ENCODE assay signal across 12 mouse cellular contexts in the genomic region with DNA sequence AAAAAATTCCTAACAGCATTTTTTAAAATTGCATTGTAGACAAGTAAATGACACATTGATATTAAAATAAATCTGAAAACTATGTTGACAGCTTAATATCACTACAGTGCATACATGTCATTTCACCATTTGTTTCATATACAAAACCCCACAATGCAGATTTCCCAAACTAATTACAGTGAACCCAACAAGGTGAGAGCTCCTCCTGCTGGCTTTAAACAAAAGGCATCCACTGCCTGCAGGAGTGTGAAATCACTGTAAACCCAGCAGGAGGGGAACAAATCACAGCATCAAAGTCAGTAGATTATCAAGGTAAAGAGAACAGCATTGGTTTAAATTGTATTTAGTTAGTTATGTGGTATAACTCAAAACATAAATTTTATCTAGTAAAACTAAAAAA.
DNase-seq lines count a peak whose midpoint lies in the region; ATAC-seq and TF ChIP-seq lines count a peak whose summit lies in the region.
"Had no signal": no experiment of that assay in that cellular context is flagged by ENCODE, and none has a peak within 500 bp of the region (broad histone marks: within the 10 kb centered on the region; RNA-seq: fewer than 3 reads in every experiment).

No protein-coding gene starts in this region.

- no peak for TF ChIP-seq POLR2A in kidney, adult 2 months (IDR thresholded peaks at IDR 0.05; ENCODE audit: low read depth, low read length)
- TF ChIP-seq POLR2A in limb, embryonic 14.5 days (IDR thresholded peaks at IDR 0.05; ENCODE audit: borderline replicate concordance, extremely low read depth, insufficient read depth, insufficient read length) = no peak

- H3K4me3 ChIP-seq in kidney, postnatal 0 days (replicated peaks; ENCODE audit: low read depth, low read length) = no peak overlapping the region
- H3K4me3 ChIP-seq in kidney, adult 2 months (ENCODE audit: insufficient read depth, low read depth, low read length) = no peak overlapping the region
- no peak overlapping the region for H3K4me3 ChIP-seq in limb, embryonic 14.5 days (replicated peaks; ENCODE audit: low read length)
- H3K4me3 ChIP-seq: heart, embryonic 15.5 days; stomach, embryonic 15.5 days had no signal

- DNase-seq in kidney, postnatal 0 days (ENCODE audit: low spot score) = peak; percentile 54
- DNase-seq in kidney, adult 2 months = no peak
- peak; percentile 17 for DNase-seq in ES-CJ7 (ENCODE audit: low read depth, low spot score)
- peak; percentile 4 to 8 for DNase-seq in cerebellum, postnatal 36 days
- peak; percentile 27 for DNase-seq in limb, embryonic 14.5 days (ENCODE audit: low spot score)
- no peak for DNase-seq in urinary bladder, postnatal 10 days (ENCODE audit: low spot score)
- DNase-seq in testis, postnatal 10 days (ENCODE audit: low spot score) = no peak
- DNase-seq in gastrocnemius, postnatal 14 days = no peak
- DNase-seq: adrenal gland, adult 8-10 months had no signal

- H3K9ac ChIP-seq in kidney, postnatal 0 days (ENCODE audit: low read depth, low read length) = no peak overlapping the region
- H3K9ac ChIP-seq in limb, embryonic 14.5 days (ENCODE audit: low read depth, low read length, severe bottlenecking) = no peak overlapping the region
- H3K9ac ChIP-seq: heart, embryonic 15.5 days; liver, embryonic 14.5 days; stomach, embryonic 15.5 days had no signal

- intact Hi-C loops in gastrocnemius, postnatal 14 days (cut with DNase I; ENCODE audit: low total_unique reads) = no loop called here

- H3K36me3 ChIP-seq in kidney, postnatal 0 days (ENCODE audit: insufficient read depth, low read length) = no peaks in the 10 kb centered on the region
- no peaks in the 10 kb centered on the region for H3K36me3 ChIP-seq in kidney, adult 2 months (ENCODE audit: control insufficient read depth, insufficient read depth, low read length)
- no peaks in the 10 kb centered on the region for H3K36me3 ChIP-seq in limb, embryonic 14.5 days (ENCODE audit: control insufficient read depth, insufficient read depth, low read length)
- H3K36me3 ChIP-seq: heart, embryonic 15.5 days; stomach, embryonic 15.5 days had no signal

- no peak for ATAC-seq in kidney, postnatal 0 days (replicated peaks; ENCODE audit: low FRiP score, low read depth)
- no peak for ATAC-seq in limb, embryonic 14.5 days (ENCODE audit: low FRiP score, low read depth)

- H3K27ac ChIP-seq in kidney, postnatal 0 days = no peak overlapping the region
- H3K27ac ChIP-seq in kidney, adult 2 months (ENCODE audit: insufficient read depth, low read depth, low read length) = no peak overlapping the region
- H3K27ac ChIP-seq in limb, embryonic 14.5 days (replicated peaks; ENCODE audit: low read depth, low read length) = no peak overlapping the region
- H3K27ac ChIP-seq: heart, embryonic 15.5 days; liver, embryonic 14.5 days; stomach, embryonic 15.5 days had no signal

- no peak overlapping the region for H3K4me2 ChIP-seq in kidney, postnatal 0 days (ENCODE audit: low read length)
- no peak overlapping the region for H3K4me2 ChIP-seq in limb, embryonic 14.5 days (replicated peaks; ENCODE audit: low read depth, low read length, severe bottlenecking)
- H3K4me2 ChIP-seq: heart, embryonic 15.5 days; stomach, embryonic 15.5 days had no signal

- no peaks in the 10 kb centered on the region for H3K9me3 ChIP-seq in kidney, postnatal 0 days (replicated peaks; ENCODE audit: low read length)
- no peaks in the 10 kb centered on the region for H3K9me3 ChIP-seq in limb, embryonic 14.5 days (ENCODE audit: control insufficient read depth, low read length)
- H3K9me3 ChIP-seq: heart, embryonic 15.5 days; stomach, embryonic 15.5 days had no signal

- no peaks in the 10 kb centered on the region for H3K27me3 ChIP-seq in kidney, postnatal 0 days (ENCODE audit: insufficient read depth, low read length)
- no peaks in the 10 kb centered on the region for H3K27me3 ChIP-seq in kidney, adult 2 months (replicated peaks; ENCODE audit: control insufficient read depth, insufficient read depth, low read length)
- H3K27me3 ChIP-seq in limb, embryonic 14.5 days (ENCODE audit: control insufficient read depth, insufficient read depth, low read length) = no peaks in the 10 kb centered on the region
- H3K27me3 ChIP-seq: heart, embryonic 15.5 days; stomach, embryonic 15.5 days had no signal

- H3K4me1 ChIP-seq in kidney, postnatal 0 days (replicated peaks; ENCODE audit: insufficient read depth, low read length) = no peaks in the 10 kb centered on the region
- no peaks in the 10 kb centered on the region for H3K4me1 ChIP-seq in kidney, adult 2 months (ENCODE audit: control insufficient read depth, insufficient read depth, low read length)
- H3K4me1 ChIP-seq in limb, embryonic 14.5 days (ENCODE audit: control insufficient read depth, insufficient read depth, low read length) = no peaks in the 10 kb centered on the region
- H3K4me1 ChIP-seq: heart, embryonic 15.5 days; stomach, embryonic 15.5 days had no signal

- peak; percentile 77 for TF ChIP-seq CTCF in kidney, postnatal 0 days (IDR thresholded peaks at IDR 0.05; ENCODE audit: low read depth)
- no peak for TF ChIP-seq CTCF in kidney, adult 2 months (conservative IDR thresholded peaks at IDR 0.05; ENCODE audit: insufficient read depth, insufficient read length, low read depth, low read length)

Comparison
In these comparisons a context has a peak if more than half of its experiments do, and no peak if none do; other contexts are left out.
1. DNase-seq: peak in kidney, postnatal 0 days (single experiment), ES-CJ7 (single experiment), cerebellum, postnatal 36 days (2 of 2) and limb, embryonic 14.5 days (single experiment); none in kidney, adult 2 months (single experiment), urinary bladder, postnatal 10 days (single experiment), testis, postnatal 10 days (single experiment) and gastrocnemius, postnatal 14 days (single experiment).